Mouse (Mus musculus) embryonic facial prominence, embryonic 10.5 days (tissue): ENCODE results near the gene Pkd1. TPM values are rescaled to one million over a fixed set of nuclear protein-coding genes. Genes with fewer than 3 reads are reported as not detected.

Source experiments
- DNase-seq: peaks from one replicate; pipeline ENCODE4 v3.0.0-alpha.2; 2017; ENCODE audit warnings: low spot score
- H3K27ac ChIP-seq: fragments of 300-500 bp; sonication (generic); replicated peaks from 2 replicates; pipeline ENCODE4 v1.5.1; 2016; ENCODE audit warnings: mild to moderate bottlenecking
- H3K27me3 ChIP-seq: fragments of 300-500 bp; sonication (generic); replicated peaks from 2 replicates; pipeline ENCODE4 v1.6.1; 2016; ENCODE audit warnings: low read depth, mild to moderate bottlenecking; ENCODE audit not compliant: poor library complexity, severe bottlenecking
- H3K36me3 ChIP-seq: fragments of 300-500 bp; sonication (generic); replicated peaks from 2 replicates; pipeline ENCODE4 v1.6.1; 2016; ENCODE audit warnings: mild to moderate bottlenecking, moderate library complexity
- H3K4me1 ChIP-seq: fragments of 300-500 bp; sonication (generic); 2 replicates; pipeline ENCODE4 v1.6.1; 2016
- H3K4me3 ChIP-seq: fragments of 300-500 bp; sonication (generic); 2 replicates; pipeline ENCODE4 v1.5.1; 2016; ENCODE audit warnings: mild to moderate bottlenecking, moderate library complexity
- H3K9me3 ChIP-seq: fragments of 300-500 bp; sonication (generic); 2 replicates; pipeline ENCODE4 v1.6.1; 2016; ENCODE audit warnings: mild to moderate bottlenecking
- WGBS: fragments of 180-500 bp; shearing (Covaris S2); methylation state at CpG from one replicate; pipeline ENCODE4 v1.1.7; 2016; 5-methylcytosine and 5-hydroxymethylcytosine counted together
- polyA plus RNA-seq: library from polyadenylated mRNA; unstranded; fragments of >200 nt; fragmentation: Nextera tagmentation; extraction: Ambion mirVana; gene quantifications from 2 replicates; pipeline ENCODE4 v1.2.1, GENCODE M21; 2016

Pkd1 gene
- polyA plus RNA-seq, 1 experiment from 2014 or later, result 14.9 TPM

DNA sequence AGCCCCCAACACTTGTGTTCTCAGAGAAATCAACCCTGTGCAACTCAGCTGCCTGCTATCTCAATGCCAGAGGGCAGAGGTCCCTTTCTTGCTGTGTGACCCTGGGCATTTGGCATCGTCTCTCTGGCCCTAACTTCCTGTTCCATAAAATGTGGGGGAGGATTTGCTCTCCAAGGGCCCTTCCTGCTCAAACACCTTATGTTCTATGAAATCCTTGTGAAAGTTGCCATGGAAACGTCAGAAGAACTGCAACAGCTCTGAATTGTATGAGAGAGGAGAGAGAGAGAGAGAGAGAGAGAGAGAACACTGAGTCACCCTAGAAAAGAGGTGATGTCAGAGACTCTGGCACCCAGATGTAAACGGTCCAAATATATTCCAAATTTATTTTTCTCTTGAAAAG, 12.1 kb upstream of the Pkd1 start:
- no peaks in the 10 kb centered on the region for H3K9me3 ChIP-seq
- 0 out of 2 replicates have a peak, but pooled peaks cover 3% of the 10 kb centered on the region for H3K36me3 ChIP-seq
- H3K27ac ChIP-seq, result no peak overlapping the region
- no peak for DNase-seq
- peaks cover 23% of the 10 kb centered on the region for H3K4me1 ChIP-seq
- H3K4me3 ChIP-seq, result no peak overlapping the region
- WGBS, result 45% methylated on average over 3 of the region's 3 CpGs
- H3K27me3 ChIP-seq, result no peaks in the 10 kb centered on the region

DNA sequence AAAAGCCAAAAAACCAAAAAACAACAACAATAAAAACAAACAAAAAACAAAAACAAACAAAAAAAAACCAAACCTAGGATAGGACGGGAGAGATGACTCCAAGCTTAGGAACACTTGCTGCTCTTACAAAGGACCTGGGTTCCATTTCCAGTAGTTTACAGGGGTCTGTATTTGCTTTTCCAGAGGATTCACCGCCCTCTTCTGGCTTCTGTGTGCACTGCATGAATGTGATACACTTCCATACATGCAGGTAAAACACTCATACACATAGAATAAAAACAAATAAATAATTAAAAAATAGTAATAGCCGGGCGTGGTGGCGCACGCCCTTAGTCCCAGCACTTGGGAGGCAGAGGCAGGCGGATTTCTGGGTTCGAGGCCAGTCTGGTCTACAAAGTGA, 10.7 kb upstream of the Pkd1 start:
- Histone ChIP-seq H3K27me3 (peaks cover 4% of the 10 kb centered on the region), H3K4me1 (peaks cover 9% of the 10 kb centered on the region), H3K4me3 (no peak overlapping the region), H3K27ac (no peak overlapping the region), H3K9me3 (no peaks in the 10 kb centered on the region), H3K36me3 (no peaks in the 10 kb centered on the region)
- DNase-seq, result peak; percentile 62
- WGBS, result 72% methylated on average over 8 of the region's 8 CpGs

DNA sequence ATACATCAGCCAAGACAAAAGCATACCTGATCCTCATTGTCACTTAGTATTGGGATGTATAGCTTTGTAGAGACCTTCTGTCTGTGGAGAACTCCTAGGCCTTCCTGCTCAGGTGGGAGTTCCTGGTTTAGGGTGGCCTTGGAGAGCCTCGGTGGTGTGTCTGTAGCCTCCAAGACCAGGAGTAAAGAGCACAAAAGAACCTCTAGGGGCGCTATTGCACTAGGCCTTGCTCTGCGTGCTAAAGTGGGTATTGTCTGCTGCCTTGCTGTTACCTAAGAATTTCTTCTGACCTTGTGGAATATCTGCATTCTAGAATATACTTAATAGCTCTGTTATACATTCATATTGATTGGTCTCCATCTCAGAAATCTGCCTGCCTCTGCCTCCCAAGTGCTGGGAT, 9.3 kb upstream of the Pkd1 start:
- Histone ChIP-seq H3K27me3 (peaks cover 18% of the 10 kb centered on the region), H3K9me3 (no peaks in the 10 kb centered on the region), H3K4me1 (peaks cover 15% of the 10 kb centered on the region), H3K4me3 (no peak overlapping the region), H3K36me3 (no peaks in the 10 kb centered on the region), H3K27ac (no peak overlapping the region)
- DNase-seq, result peak; percentile 59
- 15% methylated on average over 3 of the region's 3 CpGs for WGBS

DNA sequence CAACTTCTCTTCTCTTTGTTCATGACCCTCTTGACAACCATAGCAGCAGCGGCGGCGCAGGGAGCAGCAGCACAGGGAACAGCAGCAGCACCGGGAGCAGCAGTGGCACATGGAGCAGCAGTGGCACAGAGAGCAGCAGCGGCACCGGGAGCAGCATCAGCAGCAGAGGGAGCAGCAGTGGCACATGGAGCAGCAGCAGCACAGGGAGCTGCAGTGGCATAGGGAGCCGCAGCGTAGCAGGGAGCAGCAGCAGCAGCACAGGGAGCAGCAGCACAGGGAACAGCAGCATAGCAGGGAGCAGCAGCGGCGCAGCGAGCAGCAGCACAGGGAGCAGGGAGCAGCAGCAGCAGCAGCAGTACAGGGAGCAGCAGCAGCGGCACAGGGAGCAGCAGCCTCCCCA, 5.0 kb upstream of the Pkd1 start:
- Histone ChIP-seq H3K4me1 (peaks cover 19% of the 10 kb centered on the region), H3K9me3 (no peaks in the 10 kb centered on the region), H3K36me3 (no peaks in the 10 kb centered on the region), H3K27ac (0 out of 2 replicates have a peak overlapping the region, but pooled peaks have one; percentile 10), H3K4me3 (peak overlapping the region; percentile 44), H3K27me3 (peaks cover 55% of the 10 kb centered on the region)
- WGBS, result 18% methylated on average over 12 of the region's 12 CpGs
- DNase-seq, result peak; percentile 41

DNA sequence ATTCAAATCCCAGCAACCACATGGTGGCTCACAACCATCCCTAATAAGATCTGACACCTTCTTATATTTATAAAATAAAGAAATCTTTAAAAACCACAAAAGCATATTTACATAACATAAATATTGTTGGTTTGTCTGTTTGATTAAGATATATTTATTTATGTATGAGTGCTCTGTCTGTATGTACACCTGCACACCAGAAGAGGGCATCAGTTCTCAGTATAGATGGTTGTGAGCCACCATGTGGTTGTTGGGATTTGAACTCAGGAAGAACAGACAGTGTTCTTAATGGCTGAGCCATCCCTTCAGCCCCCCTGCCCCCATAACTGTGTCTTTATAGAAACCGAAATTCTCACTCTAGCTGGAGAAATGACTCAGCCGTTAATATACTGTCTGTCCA, 4.4 kb upstream of the Pkd1 start:
- H3K9me3 ChIP-seq, result no peaks in the 10 kb centered on the region
- no peak overlapping the region for H3K4me3 ChIP-seq
- 84% methylated on average over 2 of the region's 2 CpGs for WGBS
- no peak overlapping the region for H3K27ac ChIP-seq
- H3K36me3 ChIP-seq, result no peaks in the 10 kb centered on the region
- DNase-seq, result no peak
- H3K4me1 ChIP-seq, result peaks cover 19% of the 10 kb centered on the region
- peaks cover 55% of the 10 kb centered on the region for H3K27me3 ChIP-seq

DNA sequence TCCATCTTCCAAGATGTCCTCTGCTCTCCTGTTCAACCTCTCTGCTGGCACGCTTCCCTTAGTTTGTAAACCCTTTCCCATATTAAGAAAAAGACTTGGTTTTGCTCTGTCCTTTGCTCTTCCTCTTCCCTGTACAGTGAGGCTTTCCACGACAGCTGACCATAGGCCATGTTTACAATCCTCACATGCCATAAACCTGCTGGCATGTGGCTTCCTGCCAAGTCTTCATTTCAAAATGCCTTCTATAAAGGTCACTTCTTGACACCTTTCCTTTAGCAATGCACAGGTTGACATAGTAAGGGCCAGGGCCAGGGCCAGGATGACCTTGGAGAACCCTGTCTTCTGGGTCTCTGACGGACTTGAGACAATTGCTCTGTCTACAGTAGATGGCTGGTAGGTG, 3.4 kb upstream of the Pkd1 start:
- DNase-seq, result no peak
- peaks cover 27% of the 10 kb centered on the region for H3K4me1 ChIP-seq
- peaks cover 55% of the 10 kb centered on the region for H3K27me3 ChIP-seq
- H3K4me3 ChIP-seq, result no peak overlapping the region
- H3K36me3 ChIP-seq, result no peaks in the 10 kb centered on the region
- 84% methylated on average over 3 of the region's 3 CpGs for WGBS
- no peak overlapping the region for H3K27ac ChIP-seq
- H3K9me3 ChIP-seq, result no peaks in the 10 kb centered on the region

DNA sequence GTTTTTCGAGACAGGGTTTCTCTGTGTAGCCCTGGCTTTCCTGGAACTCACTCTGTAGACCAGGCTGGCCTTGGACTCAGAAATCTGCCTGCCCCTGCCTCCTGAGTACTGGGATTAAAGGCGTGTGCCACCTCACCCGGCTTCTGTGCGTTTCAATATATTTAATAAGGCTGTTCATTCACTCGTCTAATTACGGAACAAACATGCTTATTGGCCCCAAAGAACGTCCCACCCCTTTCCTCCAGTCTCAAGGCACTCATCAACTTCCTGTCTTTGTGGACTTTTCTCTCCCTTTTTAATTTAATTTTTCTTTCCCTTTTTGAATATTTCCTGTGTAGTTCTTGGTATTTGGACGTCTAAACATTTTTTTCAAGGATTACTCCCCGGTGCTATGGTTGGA, 1.2 kb upstream of the Pkd1 start:
- Histone ChIP-seq H3K4me3 (peak overlapping the region; percentile 93), H3K27ac (no peak overlapping the region), H3K36me3 (no peaks in the 10 kb centered on the region), H3K9me3 (no peaks in the 10 kb centered on the region), H3K4me1 (peaks cover 42% of the 10 kb centered on the region), H3K27me3 (peaks cover 55% of the 10 kb centered on the region)
- DNase-seq, result no peak
- 42% methylated on average over 9 of the region's 9 CpGs for WGBS

DNA sequence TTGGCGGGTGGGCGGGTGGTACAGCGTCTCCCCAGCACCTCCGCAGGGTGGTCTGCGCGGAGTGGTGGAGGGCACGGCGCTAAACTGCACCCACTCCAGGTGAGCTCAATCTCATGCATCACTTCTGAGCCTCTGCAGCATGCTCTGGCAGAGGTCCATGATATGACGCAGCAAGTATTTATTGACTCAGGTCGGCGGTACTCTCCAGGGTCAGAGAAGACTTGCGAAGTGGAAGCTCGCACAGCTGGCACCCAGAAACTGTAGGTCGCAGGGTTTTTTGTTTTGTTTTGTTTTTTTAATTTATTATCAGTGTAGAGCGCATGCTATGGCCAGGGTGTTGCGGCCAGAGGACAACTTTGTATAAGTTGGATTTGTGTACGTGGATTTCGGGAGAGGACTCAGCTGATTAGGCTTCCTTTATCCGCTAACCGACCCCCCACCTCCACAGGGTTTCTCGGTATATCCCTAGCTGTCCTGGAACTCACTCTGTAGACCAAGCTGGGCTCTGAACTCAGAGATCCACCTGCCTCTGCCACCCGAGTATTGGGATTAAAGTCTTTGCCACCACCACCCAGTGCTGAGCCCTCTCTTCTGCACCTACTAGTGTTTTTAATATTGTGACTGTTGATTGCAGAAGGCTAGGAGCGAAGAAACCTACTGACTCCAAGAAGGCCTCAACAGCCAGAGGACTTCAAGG, 565 bp upstream of the Pkd1 start:
- Histone ChIP-seq H3K27ac (peak overlapping the region; percentile 97), H3K9me3 (no peaks in the 10 kb centered on the region), H3K36me3 (no peaks in the 10 kb centered on the region), H3K27me3 (peaks cover 50% of the 10 kb centered on the region), H3K4me1 (peaks cover 42% of the 10 kb centered on the region), H3K4me3 (peak overlapping the region; percentile 93)
- DNase-seq, result peak; percentile 41
- 6% methylated on average over 23 of the region's 23 CpGs for WGBS

DNA sequence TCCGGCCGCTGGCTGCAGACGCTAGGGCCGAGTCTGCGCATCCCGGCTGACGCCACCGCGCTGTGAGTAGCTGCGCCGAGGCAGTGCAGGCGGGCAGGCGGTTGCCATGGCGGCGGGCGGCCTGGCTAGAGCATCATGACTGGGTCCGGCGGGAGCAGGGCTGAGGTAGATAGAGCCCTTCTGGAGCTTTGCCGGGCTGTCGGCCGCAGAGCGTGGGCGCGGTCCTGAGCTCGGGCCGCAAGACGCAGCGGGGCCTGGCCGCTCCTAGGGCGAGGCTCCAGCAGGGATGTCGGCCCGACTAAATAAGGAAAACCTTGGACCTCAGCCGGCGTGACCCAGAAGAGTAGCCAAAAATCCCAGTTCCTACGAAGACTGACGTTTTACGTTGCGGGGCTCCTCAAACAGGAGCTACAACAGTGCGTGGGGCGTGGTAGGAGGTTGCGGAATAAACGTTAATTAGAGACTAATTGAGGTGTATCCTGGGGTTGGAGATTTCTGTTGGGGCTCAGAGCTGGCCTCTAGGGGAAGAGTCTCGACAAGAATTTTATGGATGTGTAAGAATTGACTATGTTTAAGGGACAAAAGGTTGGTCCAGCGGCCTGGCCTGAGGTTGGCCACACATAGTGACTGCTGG, 899 bp downstream of the Pkd1 start:
- peaks cover 36% of the 10 kb centered on the region for H3K4me1 ChIP-seq
- under 1% methylated on average over 44 of the region's 44 CpGs for WGBS
- peak; percentile 88 for DNase-seq
- H3K27me3 ChIP-seq, result peaks cover 35% of the 10 kb centered on the region
- H3K27ac ChIP-seq, result peak overlapping the region; percentile 97
- no peaks in the 10 kb centered on the region for H3K9me3 ChIP-seq
- no peaks in the 10 kb centered on the region for H3K36me3 ChIP-seq
- peak overlapping the region; percentile 93 for H3K4me3 ChIP-seq

DNA sequence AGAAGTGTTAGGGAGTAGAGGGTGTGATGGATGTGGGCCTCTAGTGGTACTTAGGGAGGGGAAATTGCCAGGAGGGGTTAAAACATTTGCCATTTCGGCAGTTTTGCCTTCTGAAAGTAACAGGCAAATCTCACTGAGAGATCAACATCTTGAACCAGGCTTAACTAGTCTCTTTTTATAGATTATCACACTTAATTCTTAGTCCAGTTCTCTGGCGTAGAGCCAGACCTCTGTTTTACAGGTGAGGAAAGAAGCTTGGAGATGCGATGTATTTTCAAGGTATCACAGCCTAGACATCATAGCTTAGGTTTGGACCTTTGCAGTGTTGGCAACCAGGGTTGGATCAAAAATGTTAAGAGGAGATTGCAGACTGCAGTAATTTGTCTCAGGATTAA, 1.4 kb downstream of the Pkd1 start:
- DNase-seq, result no peak
- H3K4me1 ChIP-seq, result peaks cover 36% of the 10 kb centered on the region

DNA sequence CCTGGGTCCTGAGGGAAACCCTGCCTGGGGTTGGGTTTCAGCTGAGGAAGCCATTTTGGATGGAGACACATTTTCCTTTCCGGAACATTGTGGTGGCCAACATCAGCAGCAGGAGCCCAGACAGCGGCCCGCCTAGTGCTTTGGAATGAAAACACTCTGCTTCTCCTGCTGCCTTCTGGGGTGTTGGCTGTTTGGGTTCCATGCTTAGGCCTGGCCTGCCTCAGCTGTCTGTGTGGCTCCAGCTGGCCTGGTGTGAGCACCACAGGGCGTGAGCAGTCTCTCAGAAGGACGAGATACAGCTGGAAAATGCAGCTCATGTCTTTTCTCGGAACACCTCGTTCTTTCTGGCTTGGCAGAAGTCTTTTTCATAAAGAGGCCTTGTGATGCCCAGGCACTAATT, 7.5 kb downstream of the Pkd1 start:
- WGBS, result 88% methylated on average over 7 of the region's 7 CpGs
- Histone ChIP-seq H3K4me1 (peaks cover 26% of the 10 kb centered on the region), H3K27ac (no peak overlapping the region), H3K4me3 (no peak overlapping the region), H3K9me3 (no peaks in the 10 kb centered on the region), H3K36me3 (no peaks in the 10 kb centered on the region; the same call in 1 of the 2 replicates), H3K27me3 (no peaks in the 10 kb centered on the region)
- DNase-seq, result no peak

More for the DNA sequence above, 1.4 kb downstream of the Pkd1 start:
- H3K27me3 ChIP-seq, result peaks cover 32% of the 10 kb centered on the region
- H3K9me3 ChIP-seq, result no peaks in the 10 kb centered on the region
- 56% methylated on average over 3 of the region's 3 CpGs for WGBS
- peak overlapping the region; percentile 93 for H3K4me3 ChIP-seq
- peak overlapping the region; percentile 97 for H3K27ac ChIP-seq
- no peaks in the 10 kb centered on the region for H3K36me3 ChIP-seq

DNA sequence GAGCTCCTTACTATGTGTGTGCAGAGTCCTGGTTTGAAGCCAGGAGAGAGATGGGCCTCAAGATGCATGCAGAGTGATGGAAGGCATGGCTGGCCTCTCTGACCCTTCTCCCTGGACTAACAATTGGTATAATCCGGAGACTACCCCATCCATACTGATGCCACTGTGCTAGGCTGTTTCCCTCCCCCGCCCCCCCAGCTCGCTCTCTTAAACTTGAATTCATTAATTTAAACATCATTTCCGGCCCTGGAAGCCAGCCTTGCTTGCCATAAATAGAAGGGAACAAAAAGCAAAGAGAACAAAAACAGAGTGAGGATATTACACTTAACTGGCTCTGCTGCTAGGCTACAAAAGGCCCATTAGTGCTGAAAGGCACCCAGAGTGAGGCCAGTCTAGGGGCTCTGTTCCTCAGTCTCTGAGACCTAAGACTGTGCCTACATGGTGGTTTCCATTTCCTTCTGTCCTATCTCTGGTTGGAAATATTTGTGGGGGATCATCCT, 9.0 kb downstream of the Pkd1 start:
- no peak for DNase-seq
- H3K4me1 ChIP-seq, result peaks cover 20% of the 10 kb centered on the region
- no peaks in the 10 kb centered on the region for H3K9me3 ChIP-seq
- WGBS, result 63% methylated on average over 4 of the region's 4 CpGs
- H3K27me3 ChIP-seq, result no peaks in the 10 kb centered on the region
- no peaks in the 10 kb centered on the region; the same call in 1 of the 2 replicates for H3K36me3 ChIP-seq
- H3K4me3 ChIP-seq, result no peak overlapping the region
- H3K27ac ChIP-seq, result peak overlapping the region; percentile 73

DNA sequence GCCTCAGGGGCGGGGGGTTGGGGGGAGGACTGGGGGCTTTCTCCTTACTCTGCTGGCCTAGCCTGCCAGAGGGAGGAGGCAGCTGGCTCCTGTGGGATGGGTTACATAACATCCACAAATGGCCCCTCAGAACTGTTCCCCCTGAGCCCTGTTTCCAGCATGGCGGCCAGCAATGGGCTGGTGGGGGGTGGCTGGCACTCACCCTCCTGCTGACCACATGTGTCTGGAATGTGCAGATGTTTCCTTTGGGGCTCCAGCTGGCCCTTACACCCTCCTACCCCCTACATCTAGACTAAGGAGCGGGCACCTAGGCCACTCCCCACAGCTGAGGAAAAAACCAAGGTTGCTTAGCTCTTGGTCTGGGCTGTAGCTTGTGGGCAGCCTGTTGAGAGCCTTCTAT, 9.5 kb downstream of the Pkd1 start:
- WGBS, result 59% methylated on average over 3 of the region's 3 CpGs
- Histone ChIP-seq H3K4me1 (peaks cover 20% of the 10 kb centered on the region), H3K27me3 (no peaks in the 10 kb centered on the region), H3K27ac (peak overlapping the region; percentile 73), H3K9me3 (no peaks in the 10 kb centered on the region), H3K4me3 (0 out of 2 replicates have a peak overlapping the region, but pooled peaks have one; percentile 5), H3K36me3 (peaks cover 3% of the 10 kb centered on the region; the same call in 1 of the 2 replicates)
- peak; percentile 18 for DNase-seq
